Mouse (Mus musculus) bone marrow, adult 2 months (tissue): ENCODE results near the gene 2310034G01Rik. TPM values are rescaled to one million over a fixed set of nuclear protein-coding genes. Genes with fewer than 3 reads are reported as not detected.

ENCODE experiments used
- H3K27ac ChIP-seq: fragments of 200-500 bp; 2 replicates; pipeline ENCODE4 v1.5.1; 2012; ENCODE audit warnings: low read depth, mild to moderate bottlenecking, control low read depth, inconsistent platforms, low read length; ENCODE audit not compliant: control insufficient read depth, poor library complexity, insufficient read depth
- H3K4me1 ChIP-seq: fragments of 200-500 bp; 2 replicates; pipeline ENCODE4 v1.6.1; 2011; ENCODE audit warnings: low read length; ENCODE audit not compliant: control insufficient read depth, insufficient read depth
- H3K4me3 ChIP-seq: fragments of 200-500 bp; replicated peaks from 2 replicates; pipeline ENCODE3; 2011; ENCODE audit warnings: mild to moderate bottlenecking, low read depth, low read length, control low read depth; ENCODE audit not compliant: control insufficient read depth
- CTCF ChIP-seq: fragments of 200-500 bp; IDR thresholded peaks from 2 replicates; pipeline ENCODE4 v1.5.1; 2011; ENCODE audit warnings: low read length, control low read depth; ENCODE audit not compliant: control insufficient read depth, insufficient read depth
- POLR2A ChIP-seq: fragments of 200-500 bp; IDR thresholded peaks from 2 replicates; pipeline ENCODE4 v1.6.1; 2011; ENCODE audit warnings: low read depth, mild to moderate bottlenecking, control low read depth, low read length, borderline replicate concordance; ENCODE audit not compliant: control insufficient read depth
- WGBS: fragments of 180-500 bp; shearing (Covaris S2); methylation state at CpG from one replicate; pipeline ENCODE4 v1.1.7; 2018; 5-methylcytosine and 5-hydroxymethylcytosine counted together
- polyA plus RNA-seq: library from polyadenylated mRNA; stranded (reverse); fragments of >200 nt; gene quantifications from 2 replicates; pipeline ENCODE4 v1.2.4, GENCODE M21; 2011; ENCODE audit warnings: low replicate concordance; ENCODE audit not compliant: missing spikeins, insufficient read depth, insufficient read length

The 2310034G01Rik gene
- polyA plus RNA-seq, 1 experiment: 1.1 TPM

- no peak overlapping the region for H3K27ac ChIP-seq
- H3K4me1 ChIP-seq: peaks cover 5% of the 10 kb centered on the region
- WGBS: 93% methylated on average over 12 of the region's 12 CpGs
- TF ChIP-seq CTCF (no peak), POLR2A (peak; percentile 15; the same call in 1 of the 2 replicates)
- no peak overlapping the region for H3K4me3 ChIP-seq
Observed at GRCm38 (mm10) chr19:46310312-46310865, 39.7 kb downstream of the 2310034G01Rik start.

GRCm38 (mm10) chr19:46309651-46310305 is 40.3 kb downstream of the 2310034G01Rik start:
- H3K4me1 ChIP-seq: peaks cover 5% of the 10 kb centered on the region
- 86% methylated on average over 21 of the region's 21 CpGs for WGBS
- TF ChIP-seq CTCF: no peak
- TF ChIP-seq POLR2A: no peak

DNA sequence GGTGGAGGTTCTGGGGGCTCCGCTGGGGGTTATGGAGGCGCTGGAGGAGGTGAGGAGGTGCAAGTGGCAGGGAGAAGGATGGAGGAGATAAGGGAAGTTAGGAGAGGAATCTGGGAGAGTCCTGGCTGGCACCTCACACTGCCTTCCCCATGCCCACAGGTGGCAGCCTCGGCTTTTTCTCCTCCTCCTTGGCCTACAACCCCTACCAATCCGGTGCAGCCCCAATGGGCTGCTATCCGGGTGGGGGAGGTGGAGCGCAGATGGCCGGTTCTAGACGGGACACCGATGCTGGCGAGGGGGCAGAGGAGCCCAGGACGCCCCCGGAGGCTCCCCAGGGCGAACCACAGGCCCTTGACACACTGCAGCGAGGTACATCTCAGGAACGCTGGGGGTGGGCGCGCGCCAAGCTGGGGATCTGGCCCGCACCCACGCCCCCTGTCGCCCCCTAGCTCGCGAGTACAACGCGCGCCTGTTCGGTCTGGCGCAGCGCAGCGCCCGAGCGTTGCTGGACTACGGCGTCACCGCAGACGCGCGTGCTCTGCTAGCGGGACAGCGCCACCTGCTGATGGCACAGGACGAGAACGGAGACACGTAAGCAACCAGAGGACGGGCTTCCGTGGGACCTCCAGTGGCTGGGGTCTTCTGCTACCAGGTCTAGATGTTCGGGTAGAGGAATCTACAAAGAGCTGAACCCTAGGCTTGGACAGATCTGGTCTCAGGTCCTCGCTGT is 41.2 kb downstream of the 2310034G01Rik start:
- Histone ChIP-seq H3K27ac (no peak overlapping the region), H3K4me1 (peaks cover 3% of the 10 kb centered on the region), H3K4me3 (no peak overlapping the region)
- 5% methylated on average over 47 of the region's 47 CpGs for WGBS
- TF ChIP-seq CTCF: peak; percentile 100
- TF ChIP-seq POLR2A: peak; percentile 47; the same call in 1 of the 2 replicates

More at GRCm38 (mm10) chr19:46309651-46310305, 40.3 kb downstream of the 2310034G01Rik start:
- Histone ChIP-seq H3K4me3 (no peak overlapping the region), H3K27ac (no peak overlapping the region)

GRCm38 (mm10) chr19:46308303-46308702 is 41.8 kb downstream of the 2310034G01Rik start:
- H3K4me3 ChIP-seq: no peak overlapping the region
- TF ChIP-seq CTCF: no peak
- no peak for TF ChIP-seq POLR2A
- 83% methylated on average over 16 of the region's 16 CpGs for WGBS
- no peak overlapping the region for H3K27ac ChIP-seq
- H3K4me1 ChIP-seq: peaks cover 3% of the 10 kb centered on the region

DNA sequence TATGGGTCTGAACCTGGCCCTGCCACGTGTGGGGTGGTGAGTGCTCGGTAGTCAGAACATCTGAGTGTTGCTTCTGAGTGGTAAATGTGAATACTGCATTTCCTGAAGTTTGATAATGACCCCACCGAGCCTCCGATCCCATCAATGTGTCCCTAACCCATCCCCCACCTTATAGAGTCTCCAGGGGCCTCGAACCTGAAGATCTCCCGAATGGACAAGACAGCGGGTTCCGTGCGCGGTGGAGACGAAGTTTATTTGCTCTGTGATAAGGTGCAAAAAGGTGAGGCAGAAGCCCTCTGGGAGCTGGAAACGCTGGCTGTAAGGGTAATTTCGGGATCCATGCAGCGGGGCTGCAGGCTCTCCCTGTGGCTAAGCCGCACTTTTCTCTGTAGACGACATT is 42.3 kb downstream of the 2310034G01Rik start:
- 92% methylated on average over 16 of the region's 16 CpGs for WGBS

GRCm38 (mm10) chr19:46306751-46307289 is 43.3 kb downstream of the 2310034G01Rik start:
- WGBS: 94% methylated on average over 9 of the region's 9 CpGs
- H3K4me3 ChIP-seq: no peak overlapping the region
- no peak overlapping the region for H3K27ac ChIP-seq
- TF ChIP-seq CTCF (no peak), POLR2A (no peak)
- H3K4me1 ChIP-seq: peaks cover 3% of the 10 kb centered on the region

More for the DNA sequence above, 42.3 kb downstream of the 2310034G01Rik start:
- no peak overlapping the region for H3K4me3 ChIP-seq
- TF ChIP-seq CTCF (no peak), POLR2A (no peak)
- H3K4me1 ChIP-seq: peaks cover 3% of the 10 kb centered on the region
- H3K27ac ChIP-seq: no peak overlapping the region

DNA sequence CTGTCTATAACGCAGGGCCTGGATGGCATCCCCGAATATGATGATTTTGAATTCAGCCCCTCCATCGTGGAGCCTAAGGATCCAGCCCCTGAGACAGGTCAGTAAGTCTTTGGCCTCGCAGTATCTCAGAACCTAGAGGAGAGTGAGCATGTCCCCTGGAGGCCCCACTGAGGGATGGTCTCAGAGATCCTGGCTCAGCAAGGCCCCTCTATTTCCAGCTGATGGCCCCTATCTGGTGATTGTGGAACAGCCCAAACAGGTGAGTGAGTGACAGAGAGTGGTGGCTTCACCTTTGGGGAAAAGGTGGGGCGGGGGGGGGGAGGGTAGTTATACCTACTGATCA is 43.9 kb downstream of the 2310034G01Rik start:
- no peak overlapping the region for H3K27ac ChIP-seq
- peaks cover 3% of the 10 kb centered on the region for H3K4me1 ChIP-seq
- 57% methylated on average over 5 of the region's 5 CpGs for WGBS
- TF ChIP-seq POLR2A (no peak), CTCF (no peak)
- H3K4me3 ChIP-seq: no peak overlapping the region

- Histone ChIP-seq H3K27ac (peak overlapping the region; percentile 87), H3K4me3 (peak overlapping the region; percentile 90), H3K4me1 (peaks cover 3% of the 10 kb centered on the region)
- under 1% methylated on average over 43 of the region's 43 CpGs for WGBS
- TF ChIP-seq POLR2A (peak; percentile 82; the same call in 1 of the 2 replicates), CTCF (no peak)
Observed at GRCm38 (mm10) chr19:46305432-46306267, 44.5 kb downstream of the 2310034G01Rik start.
